Mouse (Mus musculus): ENCODE results near the gene Glipr1l3. TPM values are rescaled to one million over a fixed set of nuclear protein-coding genes. Genes with fewer than 3 reads are reported as not detected.
"Not testable (repeated sequence)": the region's sequence is repeated elsewhere in the genome, so short reads cannot be mapped to it uniquely, and the experiment has no call there.

Gene Glipr1l3
- total RNA-seq, 2 experiments from 2014 or later = not detected

DNA sequence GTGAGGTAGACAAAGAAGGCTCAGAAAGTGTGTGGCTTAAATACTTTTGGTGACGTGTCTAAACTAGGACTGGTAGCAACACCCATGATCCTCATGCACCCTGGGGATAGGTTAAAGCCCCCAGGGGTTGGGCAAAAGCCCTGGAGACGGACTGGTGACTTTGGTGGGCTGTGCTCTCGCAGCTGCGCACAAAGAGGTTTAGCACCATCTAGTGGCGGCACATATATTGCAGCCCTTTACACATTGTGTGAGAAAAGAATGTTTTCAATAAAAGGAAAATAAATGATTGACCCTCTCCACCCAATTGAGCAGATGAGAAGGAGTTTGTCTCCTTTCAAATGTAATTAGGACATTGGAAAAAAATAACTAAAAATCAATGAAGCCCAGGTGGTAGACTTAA is 54.3 kb downstream of the Glipr1l3 start:
- DNase-seq = peak; percentile 31
- H3K27ac ChIP-seq, H3K4me3 ChIP-seq: not testable (repeated sequence)
- peak; percentile 74 for TF ChIP-seq CTCF (IDR thresholded peaks at IDR 0.05)
- intact Hi-C loops (cut with DNase I) = loop anchor here (5.0 kb wide), 1 partner anchor 128 kb away; no protein-coding TSS in a partner anchor

Other genes with a start within 250 kb of the Glipr1l3 start
- 10 to 100 TPM; 27.4 to 29.5 TPM for gene Krr1, start 187.7 kb downstream of the Glipr1l3 start, total RNA-seq (2021)
- gene Glipr1, start 157.7 kb downstream of the Glipr1l3 start, total RNA-seq (2021) = under 1 TPM in 1 of 2 experiments, not detected in 1; 0.20 TPM
- not detected for gene Glipr1l1, start 100.1 kb downstream of the Glipr1l3 start, total RNA-seq (2021)
- gene Glipr1l2, start 77.0 kb downstream of the Glipr1l3 start, total RNA-seq (2021) = not detected
- not detected for gene Caps2, start 3.3 kb upstream of the Glipr1l3 start, total RNA-seq (2021)
- gene Kcnc2, start 110.8 kb upstream of the Glipr1l3 start, total RNA-seq (2021) = under 1 TPM; 0.13 to 0.28 TPM